Mouse (Mus musculus) intestine, embryonic 14.5 days (tissue): ENCODE measurements around the gene Hfe. TPM values are rescaled to one million over a fixed set of nuclear protein-coding genes. Genes with fewer than 3 reads are reported as not detected.
"Not testable (repeated sequence)": the region's sequence is repeated elsewhere in the genome, so short reads cannot be mapped to it uniquely, and the experiment has no call there.

Experiments used
- ATAC-seq: fragments of 200-750 bp; cut with Nextera tagmentation; replicated peaks from 2 replicates; pipeline ENCODE4 v1.8.0; 2017; ENCODE audit warnings: low read depth, moderate number of reproducible peaks, moderate TSS enrichment, moderate library complexity; ENCODE audit not compliant: low FRiP score, low TSS enrichment
- DNase-seq: peaks from one replicate; pipeline ENCODE4 v3.0.0-alpha.2; 2018; ENCODE audit warnings: low spot score
- H3K27ac ChIP-seq: fragments of 300-500 bp; sonication (generic); 2 replicates; pipeline ENCODE4 v1.5.1; 2014; ENCODE audit warnings: low read depth, mild to moderate bottlenecking, control low read depth
- H3K27me3 ChIP-seq: fragments of 300-500 bp; sonication (generic); replicated peaks from 2 replicates; pipeline ENCODE4 v1.6.1; 2014; ENCODE audit warnings: low read length, control low read depth; ENCODE audit not compliant: control insufficient read depth, insufficient read depth
- H3K36me3 ChIP-seq: fragments of 300-500 bp; sonication (generic); 2 replicates; pipeline ENCODE4 v1.6.1; 2014; ENCODE audit warnings: low read length, control low read depth; ENCODE audit not compliant: control insufficient read depth, insufficient read depth
- H3K4me1 ChIP-seq: fragments of 300-500 bp; sonication (generic); replicated peaks from 2 replicates; pipeline ENCODE4 v1.6.1; 2014; ENCODE audit warnings: low read length, control low read depth, mixed read lengths; ENCODE audit not compliant: control insufficient read depth, insufficient read depth
- H3K4me2 ChIP-seq: fragments of 300-500 bp; sonication (generic); 2 replicates; pipeline ENCODE4 v1.6.1; 2014; ENCODE audit warnings: low read length
- H3K4me3 ChIP-seq: fragments of 300-500 bp; sonication (generic); 2 replicates; pipeline ENCODE4 v1.5.1; 2014; ENCODE audit warnings: low read depth, low read length, control low read depth, mixed read lengths
- H3K9ac ChIP-seq: fragments of 300-500 bp; sonication (generic); 2 replicates; pipeline ENCODE4 v1.6.1; 2014; ENCODE audit warnings: mild to moderate bottlenecking, low read length
- H3K9me3 ChIP-seq: fragments of 300-500 bp; sonication (generic); 2 replicates; pipeline ENCODE4 v1.6.1; 2016; ENCODE audit warnings: low read length, control low read depth; ENCODE audit not compliant: control insufficient read depth
- WGBS: fragments of 180-500 bp; shearing (Covaris S2); extraction: QIAGEN DNeasy Blood & Tissue Kit; methylation state at CpG from one replicate; pipeline ENCODE4 v1.1.7; 2014; 5-methylcytosine and 5-hydroxymethylcytosine counted together
- microRNA-seq: library from miRNA; unstranded; fragments of <30 nt; microRNA quantifications from one replicate; pipeline ENCODE4, GENCODE M21; 2016
- polyA plus RNA-seq: library from polyadenylated mRNA; unstranded; fragments of >200 nt; fragmentation: Nextera tagmentation; extraction: Ambion mirVana; gene quantifications from 2 replicates; pipeline ENCODE4 v1.2.1, GENCODE M21; 2014

Gene Hfe
- polyA plus RNA-seq, 1 experiment from 2014 or later: 7.8 TPM

DNA sequence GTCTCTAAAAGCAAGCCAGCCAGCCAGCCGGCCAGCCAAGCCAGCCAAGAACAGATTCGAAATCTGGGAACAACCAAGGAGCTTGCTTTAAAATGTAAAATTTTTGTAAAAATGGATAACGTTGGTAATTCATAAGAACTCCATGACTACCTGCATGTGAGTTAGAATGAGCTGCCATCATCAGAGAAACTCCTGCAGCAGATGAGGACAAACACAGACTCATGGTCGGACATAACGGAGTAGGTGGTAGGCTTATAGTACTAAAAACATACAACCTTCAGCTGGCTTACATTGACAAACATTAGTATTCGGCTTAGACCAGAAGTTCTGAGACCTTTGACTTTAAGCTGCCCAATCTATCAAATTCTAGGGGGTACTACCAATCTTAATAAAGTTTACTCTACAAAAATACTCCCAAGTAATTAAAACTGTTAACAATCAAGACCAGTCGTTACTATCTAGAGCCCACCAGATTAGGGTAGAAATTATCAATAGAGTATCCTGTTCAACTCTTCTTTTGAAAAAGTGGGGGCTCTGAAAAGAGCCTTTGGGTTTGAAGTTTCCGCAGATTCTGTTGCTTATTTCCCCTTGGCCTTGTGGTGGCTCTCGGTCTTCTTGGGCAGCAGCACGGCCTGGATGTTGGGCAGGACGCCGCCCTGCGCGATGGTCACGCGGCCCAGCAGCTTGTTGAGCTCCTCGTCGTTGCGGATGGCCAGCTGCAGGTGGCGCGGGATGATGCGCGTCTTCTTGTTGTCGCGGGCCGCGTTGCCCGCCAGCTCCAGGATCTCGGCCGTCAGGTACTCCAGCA is 27.5 kb downstream of the Hfe start:
- peak overlapping the region; percentile 49 for H3K4me2 ChIP-seq
- not testable (repeated sequence) for H3K4me1 ChIP-seq, H3K27me3 ChIP-seq, H3K9me3 ChIP-seq, H3K36me3 ChIP-seq, DNase-seq
- peak overlapping the region; percentile 99 for H3K27ac ChIP-seq
- H3K4me3 ChIP-seq: peak overlapping the region; percentile 45
- WGBS: 12% methylated on average over 12 of the region's 30 CpGs
- H3K9ac ChIP-seq: peak overlapping the region; percentile 55
- peak; percentile 33; the same call in 1 of the 2 replicates for ATAC-seq

GRCm38 (mm10) chr13:23682623-23682946 is 28.1 kb downstream of the Hfe start:
- peak overlapping the region; percentile 99 for H3K27ac ChIP-seq
- WGBS: 21% methylated on average over 1 of the region's 1 CpGs
- H3K4me2 ChIP-seq: peak overlapping the region; percentile 49
- H3K9me3 ChIP-seq: no peaks in the 10 kb centered on the region
- no peaks in the 10 kb centered on the region for H3K27me3 ChIP-seq
- peak; percentile 76 for DNase-seq
- H3K4me1 ChIP-seq: peaks cover 4% of the 10 kb centered on the region; the same call in 1 of the 2 replicates
- H3K36me3 ChIP-seq: no peaks in the 10 kb centered on the region
- peak overlapping the region; percentile 45 for H3K4me3 ChIP-seq
- no peak for ATAC-seq
- peak overlapping the region; percentile 55 for H3K9ac ChIP-seq

- DNase-seq (no peak), ATAC-seq (no peak)
- Histone ChIP-seq H3K27ac (peak overlapping the region; percentile 99; the same call in 1 of the 2 replicates), H3K4me3 (no peak overlapping the region; the same call in 1 of the 2 replicates), H3K36me3 (no peaks in the 10 kb centered on the region), H3K9me3 (no peaks in the 10 kb centered on the region), H3K4me1 (peaks cover 4% of the 10 kb centered on the region; the same call in 1 of the 2 replicates), H3K27me3 (no peaks in the 10 kb centered on the region), H3K9ac (no peak overlapping the region), H3K4me2 (0 out of 2 replicates have a peak overlapping the region, but pooled peaks have one; percentile 49)
- WGBS: 78% methylated on average over 6 of the region's 6 CpGs
Measured at GRCm38 (mm10) chr13:23681990-23682582, 28.6 kb downstream of the Hfe start.

DNA sequence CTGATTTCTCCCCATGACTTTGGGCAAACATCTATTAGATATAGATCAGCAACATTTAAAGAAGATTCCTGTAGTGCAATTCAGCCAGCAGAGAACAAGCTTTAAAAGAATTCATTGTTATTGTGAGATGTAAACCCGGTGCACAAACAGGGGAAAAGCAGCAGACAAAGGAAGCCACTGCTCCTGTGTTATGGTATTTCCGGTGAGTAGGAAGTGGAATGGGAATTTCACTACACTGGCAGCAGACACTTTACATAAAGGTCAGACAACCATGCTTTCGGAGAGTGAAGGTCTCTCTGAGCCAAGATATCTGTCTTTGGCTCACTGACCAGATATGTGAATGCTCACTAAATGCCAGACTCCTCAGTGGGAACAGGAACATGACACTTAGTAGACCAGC is 48.1 kb downstream of the Hfe start:
- H3K4me3 ChIP-seq: no peak overlapping the region
- 59% methylated on average over 3 of the region's 3 CpGs for WGBS
- H3K4me2 ChIP-seq: no peak overlapping the region
- H3K9me3 ChIP-seq: no peaks in the 10 kb centered on the region
- H3K36me3 ChIP-seq: no peaks in the 10 kb centered on the region
- DNase-seq (no peak), ATAC-seq (no peak)
- no peak overlapping the region for H3K9ac ChIP-seq
- no peaks in the 10 kb centered on the region for H3K27me3 ChIP-seq
- H3K4me1 ChIP-seq: no peaks in the 10 kb centered on the region
- no peak overlapping the region for H3K27ac ChIP-seq

- Histone ChIP-seq H3K36me3 (no peaks in the 10 kb centered on the region), H3K4me3 (no peak overlapping the region), H3K4me1 (no peaks in the 10 kb centered on the region), H3K9ac (no peak overlapping the region), H3K4me2 (no peak overlapping the region), H3K27me3 (no peaks in the 10 kb centered on the region), H3K27ac (no peak overlapping the region), H3K9me3 (no peaks in the 10 kb centered on the region)
- no peak for DNase-seq
- no peak for ATAC-seq
- WGBS: 67% methylated on average over 6 of the region's 6 CpGs
Measured at GRCm38 (mm10) chr13:23659636-23660366, 50.9 kb downstream of the Hfe start.

Small RNA genes lying within 50 kb of the gene (microRNA-seq; reads per million reads assigned to microRNA genes)
- not detected for gene Gm44314
- not detected for gene Gm44350
- gene Gm44484: not detected

Other genes starting within 250 kb of the Hfe start
- gene Btn1a1, start 245.0 kb downstream of the Hfe start, polyA plus RNA-seq: 0.05 and 0.11 TPM in 2 replicates
- 0.14 and 0.52 TPM in 2 replicates for gene Btn2a2, start 222.0 kb downstream of the Hfe start, polyA plus RNA-seq
- 6.5 and 6.9 TPM in 2 replicates for gene Hist1h4h, start 179.8 kb downstream of the Hfe start, polyA plus RNA-seq
- 12.1 and 15.7 TPM in 2 replicates for gene Hist1h2af, start 176.9 kb downstream of the Hfe start, polyA plus RNA-seq
- gene Hist1h3g, start 175.4 kb downstream of the Hfe start, polyA plus RNA-seq: 6.1 and 8.1 TPM in 2 replicates
- gene Hist1h2bh, start 167.5 kb downstream of the Hfe start, polyA plus RNA-seq: 0.47 and 1.1 TPM in 2 replicates
- 1.1 and 1.2 TPM in 2 replicates for gene Hist1h3f, start 166.8 kb downstream of the Hfe start, polyA plus RNA-seq
- 1.3 and 1.4 TPM in 2 replicates for gene Hist1h4f, start 159.2 kb downstream of the Hfe start, polyA plus RNA-seq
- 0.64 and 0.90 TPM in 2 replicates for gene Hist1h1d, start 157.6 kb downstream of the Hfe start, polyA plus RNA-seq
- gene Hist1h3e, start 148.5 kb downstream of the Hfe start, polyA plus RNA-seq: 9.3 and 9.7 TPM in 2 replicates
- 106 and 114 TPM in 2 replicates for gene Hist1h2ae, start 139.6 kb downstream of the Hfe start, polyA plus RNA-seq
- 6.1 and 7.6 TPM in 2 replicates for gene Hist1h2bg, start 139.5 kb downstream of the Hfe start, polyA plus RNA-seq
- 7.0 and 7.1 TPM in 2 replicates for gene Hist1h2bf, start 136.7 kb downstream of the Hfe start, polyA plus RNA-seq
- 2.2 and 4.2 TPM in 2 replicates for gene Hist1h2ad, start 136.5 kb downstream of the Hfe start, polyA plus RNA-seq
- 9.6 and 12.5 TPM in 2 replicates for gene Hist1h3d, start 135.1 kb downstream of the Hfe start, polyA plus RNA-seq
- gene Hist1h4d, start 129.3 kb downstream of the Hfe start, polyA plus RNA-seq: 111 and 114 TPM in 2 replicates
- 1.5 and 1.9 TPM in 2 replicates for gene Hist1h2be, start 89.7 kb downstream of the Hfe start, polyA plus RNA-seq
- 16.6 and 19.2 TPM in 2 replicates for gene Hist1h1e, start 88.3 kb downstream of the Hfe start, polyA plus RNA-seq
- gene Hist1h2ac, start 26.9 kb downstream of the Hfe start, polyA plus RNA-seq: 1.4 and 1.6 TPM in 2 replicates
- 46.3 and 57.5 TPM in 2 replicates for gene Hist1h2bc, start 26.7 kb downstream of the Hfe start, polyA plus RNA-seq
- gene Hist1h1t, start 15.0 kb downstream of the Hfe start, polyA plus RNA-seq: 0.27 TPM in 1 of 2 replicates, not detected in the other
- gene Hist1h4c, start 12.4 kb downstream of the Hfe start, polyA plus RNA-seq: 6.7 and 10.4 TPM in 2 replicates
- gene Hist1h1c, start 28.0 kb upstream of the Hfe start, polyA plus RNA-seq: 24.4 and 30.8 TPM in 2 replicates
- 6.9 and 7.9 TPM in 2 replicates for gene Hist1h3c, start 34.7 kb upstream of the Hfe start, polyA plus RNA-seq
- 2.5 and 5.0 TPM in 2 replicates for gene Hist1h2bb, start 35.9 kb upstream of the Hfe start, polyA plus RNA-seq
- gene Hist1h2ab, start 40.3 kb upstream of the Hfe start, polyA plus RNA-seq: 49.6 and 49.8 TPM in 2 replicates
- gene Hist1h3b, start 41.4 kb upstream of the Hfe start, polyA plus RNA-seq: 13.9 and 15.5 TPM in 2 replicates
- gene Hist1h4b, start 46.2 kb upstream of the Hfe start, polyA plus RNA-seq: 3.9 and 6.4 TPM in 2 replicates
- 0.65 and 1.3 TPM in 2 replicates for gene Hist1h4a, start 50.4 kb upstream of the Hfe start, polyA plus RNA-seq
- 8.4 and 10.0 TPM in 2 replicates for gene Hist1h3a, start 51.5 kb upstream of the Hfe start, polyA plus RNA-seq
- 3.1 and 4.2 TPM in 2 replicates for gene Hist1h1a, start 52.8 kb upstream of the Hfe start, polyA plus RNA-seq
- 0.12 TPM in 1 of 2 replicates, not detected in the other for gene Trim38, start 59.1 kb upstream of the Hfe start, polyA plus RNA-seq
- 0.05 TPM in 1 of 2 replicates, not detected in the other for gene Slc17a2, start 96.1 kb upstream of the Hfe start, polyA plus RNA-seq
- gene Slc17a3, start 128.6 kb upstream of the Hfe start, polyA plus RNA-seq: 0.04 and 0.08 TPM in 2 replicates
- 0.31 and 0.53 TPM in 2 replicates for gene Slc17a1, start 156.9 kb upstream of the Hfe start, polyA plus RNA-seq
- gene Slc17a4, start 204.2 kb upstream of the Hfe start, polyA plus RNA-seq: 14.7 and 17.5 TPM in 2 replicates
- not detected in 2 replicates for gene Hist1h2ba, start 223.3 kb upstream of the Hfe start, polyA plus RNA-seq
- not detected in 2 replicates for gene Hist1h2aa, start 223.6 kb upstream of the Hfe start, polyA plus RNA-seq